9 mouse cellular contexts compared by ENCODE assay signal in the genomic region with DNA sequence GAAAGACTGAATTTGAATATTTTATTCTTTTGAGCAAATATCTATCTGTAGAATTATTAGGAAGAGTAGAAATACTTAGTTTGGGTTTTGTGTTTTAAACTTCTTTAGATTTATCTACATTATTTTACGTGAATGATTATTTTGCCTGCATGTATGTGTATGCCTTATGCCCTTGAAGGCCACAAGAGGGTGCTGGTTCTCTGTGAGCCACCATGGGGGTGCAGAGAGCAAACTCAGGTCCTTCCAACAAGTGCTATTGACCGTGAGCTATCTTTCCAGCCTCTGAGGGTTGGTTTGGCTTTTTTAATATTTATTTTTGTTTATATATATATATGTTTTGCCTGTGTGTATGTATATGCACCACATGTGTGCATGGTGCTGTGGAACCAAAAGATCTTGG. TPM values are rescaled to one million over a fixed set of nuclear protein-coding genes. Genes with fewer than 3 reads are reported as not detected.
DNase-seq lines count a peak whose midpoint lies in the region; ATAC-seq lines count a peak whose summit lies in the region.
"Had no signal": no experiment of that assay in that cellular context is flagged by ENCODE, and none has a peak within 500 bp of the region (broad histone marks: within the 10 kb centered on the region; RNA-seq: fewer than 3 reads in every experiment).

No protein-coding gene starts in this region.

- H3K4me2 ChIP-seq in hindbrain, embryonic 11.5 days (replicated peaks; ENCODE audit: low read depth, low read length) = no peak overlapping the region
- H3K4me2 ChIP-seq in hindbrain, embryonic 12.5 days (replicated peaks) = no peak overlapping the region
- H3K4me2 ChIP-seq in forebrain, embryonic 12.5 days = no peak overlapping the region

- H3K27me3 ChIP-seq in hindbrain, embryonic 11.5 days (ENCODE audit: control insufficient read depth, insufficient read depth, low read length) = no peaks in the 10 kb centered on the region
- H3K27me3 ChIP-seq in hindbrain, embryonic 12.5 days = no peaks in the 10 kb centered on the region
- no peaks in the 10 kb centered on the region for H3K27me3 ChIP-seq in forebrain, embryonic 12.5 days

- H3K4me3 ChIP-seq in hindbrain, embryonic 11.5 days (ENCODE audit: low read depth, low read length) = no peak overlapping the region
- no peak overlapping the region for H3K4me3 ChIP-seq in hindbrain, embryonic 12.5 days
- H3K4me3 ChIP-seq in forebrain, embryonic 12.5 days (replicated peaks) = no peak overlapping the region
- H3K4me3 ChIP-seq: myocyte had no signal

- no peaks in the 10 kb centered on the region for H3K9me3 ChIP-seq in hindbrain, embryonic 11.5 days (ENCODE audit: control insufficient read depth, low read length)
- H3K9me3 ChIP-seq in hindbrain, embryonic 12.5 days (replicated peaks) = no peaks in the 10 kb centered on the region
- no peaks in the 10 kb centered on the region for H3K9me3 ChIP-seq in forebrain, embryonic 12.5 days

- no peak overlapping the region for H3K9ac ChIP-seq in hindbrain, embryonic 11.5 days (ENCODE audit: low read depth, low read length)
- H3K9ac ChIP-seq in hindbrain, embryonic 12.5 days = no peak overlapping the region
- H3K9ac ChIP-seq in forebrain, embryonic 12.5 days = no peak overlapping the region

- 0 out of 2 replicates have a peak, but pooled peaks cover 4% of the 10 kb centered on the region for H3K36me3 ChIP-seq in hindbrain, embryonic 11.5 days (ENCODE audit: control insufficient read depth, insufficient read depth, low read length)
- peaks cover 57% of the 10 kb centered on the region for H3K36me3 ChIP-seq in hindbrain, embryonic 12.5 days
- peaks cover 60% of the 10 kb centered on the region for H3K36me3 ChIP-seq in forebrain, embryonic 12.5 days (replicated peaks)

- peak; percentile 50 for DNase-seq in hindbrain, embryonic 11.5 days (ENCODE audit: low spot score)
- peak; percentile 65 for DNase-seq in CD4-positive, CD25-positive, alpha-beta regulatory T cell, adult 2 months (ENCODE audit: low read depth, low spot score)
- peak; percentile 31 for DNase-seq in adrenal gland, postnatal 10 days
- peak; percentile 38 for DNase-seq in skeletal muscle tissue, adult 2 months (ENCODE audit: low read depth, low spot score)

- no peaks in the 10 kb centered on the region for H3K4me1 ChIP-seq in hindbrain, embryonic 11.5 days (replicated peaks; ENCODE audit: control insufficient read depth, insufficient read depth, low read length)
- no peaks in the 10 kb centered on the region for H3K4me1 ChIP-seq in hindbrain, embryonic 12.5 days
- no peaks in the 10 kb centered on the region for H3K4me1 ChIP-seq in forebrain, embryonic 12.5 days

- no peak for ATAC-seq in hindbrain, embryonic 11.5 days (ENCODE audit: low FRiP score)
- no peak for ATAC-seq in hindbrain, embryonic 12.5 days (ENCODE audit: low FRiP score)
- peak; percentile 56; the same call in 1 of the 2 replicates for ATAC-seq in granulocyte monocyte progenitor cell, adult 5-6 weeks (replicated peaks; ENCODE audit: poor library complexity, severe bottlenecking)
- no peak for ATAC-seq in forebrain, embryonic 12.5 days (ENCODE audit: low FRiP score)
- no peak for ATAC-seq in frontal cortex, adult (ENCODE audit: low TSS enrichment)

- no peak overlapping the region for H3K27ac ChIP-seq in hindbrain, embryonic 11.5 days (ENCODE audit: low read depth, low read length)
- H3K27ac ChIP-seq in hindbrain, embryonic 12.5 days = no peak overlapping the region
- no peak overlapping the region for H3K27ac ChIP-seq in forebrain, embryonic 12.5 days

- WGBS in hindbrain, embryonic 11.5 days = 79% methylated on average over 2 of the region's 2 CpGs
- WGBS in hindbrain, embryonic 12.5 days = 92% methylated on average over 2 of the region's 2 CpGs
- WGBS in forebrain, embryonic 12.5 days = 83% methylated on average over 2 of the region's 2 CpGs

RNA-seq across cellular contexts. Expression of a gene that starts 28.9 kb away (rescaled TPM):
- polyA plus RNA-seq in hindbrain, embryonic 11.5 days (2014; fragmentation: Nextera tagmentation; extraction: Ambion mirVana) = 534 and 550 TPM in 2 replicates
- 438 and 451 TPM in 2 replicates for polyA plus RNA-seq in hindbrain, embryonic 12.5 days (2016; fragmentation: Nextera tagmentation; extraction: Ambion mirVana)
- total RNA-seq in adrenal gland, postnatal 10 days (2021) = 100 to 1,000 TPM; 259 to 263 TPM
- total RNA-seq in granulocyte monocyte progenitor cell, adult 5-6 weeks (2014; fragmentation: Nextera tagmentation) = 233 and 296 TPM in 2 replicates
- 203 and 267 TPM in 2 replicates for total RNA-seq in granulocyte monocyte progenitor cell, adult 5-6 weeks (2017)
- polyA plus RNA-seq in forebrain, embryonic 12.5 days (2016; fragmentation: Nextera tagmentation; extraction: Ambion mirVana) = 447 and 470 TPM in 2 replicates
